Mouse (Mus musculus) MEL (cell line): ENCODE results near the gene Grin2b. TPM values are rescaled to one million over a fixed set of nuclear protein-coding genes. Genes with fewer than 3 reads are reported as not detected.

Source experiments
- DNase-seq: peaks from one replicate; pipeline ENCODE4 v3.0.0; 2011; ENCODE audit warnings: low read depth, low spot score
- H3K27ac ChIP-seq: 2 replicates; pipeline ENCODE4 v1.5.1; 2012; ENCODE audit warnings: low read depth, mild to moderate bottlenecking, control low read depth, low read length, moderate library complexity; ENCODE audit not compliant: control insufficient read depth
- H3K27me3 ChIP-seq, 2 experiments: fragments of 150-350 bp in 1 of 2; sonication (generic) in 1 of 2; 2 replicates each; pipeline ENCODE4 v1.6.1; 2012; ENCODE audit warnings: low read length in 2 of 2, mild to moderate bottlenecking in 2 of 2, improper control_type of control experiment in 1 of 2, moderate library complexity in 1 of 2; ENCODE audit not compliant: insufficient read depth in 2 of 2, control insufficient read depth in 1 of 2
- H3K36me3 ChIP-seq, 2 experiments: 2 replicates each; pipeline ENCODE4 v1.6.1; 2012 to 2014; ENCODE audit warnings: low read length in 2 of 2, improper control_type of control experiment in 1 of 2, inconsistent platforms in 1 of 2, mild to moderate bottlenecking in 1 of 2; ENCODE audit not compliant: insufficient read depth in 2 of 2, control insufficient read depth in 1 of 2
- H3K4me1 ChIP-seq, 2 experiments: fragments of 150-350 bp in 1 of 2; sonication (generic) in 1 of 2; 2 replicates each; pipeline ENCODE4 v1.6.1; 2012; ENCODE audit warnings: low read length in 2 of 2, improper control_type of control experiment in 1 of 2, mild to moderate bottlenecking in 1 of 2; ENCODE audit not compliant: insufficient read depth in 2 of 2, control insufficient read depth in 1 of 2
- H3K4me3 ChIP-seq, 2 experiments: fragments of 150-350 bp in 1 of 2; sonication (generic) in 1 of 2; 2 replicates each; pipeline ENCODE4 v1.5.1; 2012; ENCODE audit warnings: low read depth in 2 of 2, low read length in 2 of 2, mild to moderate bottlenecking in 2 of 2, moderate library complexity in 2 of 2, control low read depth in 1 of 2, improper control_type of control experiment in 1 of 2; ENCODE audit not compliant: control insufficient read depth in 1 of 2, insufficient read depth in 1 of 2
- H3K79me2 ChIP-seq: 2 replicates; pipeline ENCODE4 v1.6.1; 2012; ENCODE audit warnings: mild to moderate bottlenecking, low read length, moderate library complexity; ENCODE audit not compliant: control insufficient read depth, poor library complexity, insufficient read depth
- H3K9ac ChIP-seq: 2 replicates; pipeline ENCODE4 v1.6.1; 2012; ENCODE audit warnings: low read depth, mild to moderate bottlenecking, control low read depth, low read length, moderate library complexity; ENCODE audit not compliant: control insufficient read depth, poor library complexity, severe bottlenecking
- H3K9me3 ChIP-seq: fragments of 150-350 bp; sonication (generic); replicated peaks from 2 replicates; pipeline ENCODE4 v1.6.1; 2012; ENCODE audit warnings: mild to moderate bottlenecking, low read length, improper control_type of control experiment, moderate library complexity; ENCODE audit not compliant: insufficient read depth
- BHLHE40 ChIP-seq: IDR thresholded peaks from 2 replicates; pipeline ENCODE4 v1.6.1; 2012; ENCODE audit warnings: low read depth, mild to moderate bottlenecking, inconsistent platforms, low read length, improper control_type of control experiment, borderline replicate concordance
- CHD2 ChIP-seq: IDR thresholded peaks from 2 replicates; pipeline ENCODE4 v1.6.1; 2011; ENCODE audit warnings: low read length, improper control_type of control experiment
- EP300 ChIP-seq, 2 experiments: IDR thresholded peaks; 2 replicates each; pipeline ENCODE4 v1.6.1; 2011; ENCODE audit warnings: improper control_type of control experiment in 2 of 2, low read length in 2 of 2, low read depth in 1 of 2, mild to moderate bottlenecking in 1 of 2
- HCFC1 ChIP-seq: IDR thresholded peaks from 2 replicates; pipeline ENCODE4 v1.6.1; 2012; ENCODE audit warnings: low read depth, mild to moderate bottlenecking, inconsistent platforms, low read length, improper control_type of control experiment, moderate library complexity
- KAT2A ChIP-seq: conservative IDR thresholded peaks from 2 replicates; pipeline ENCODE4 v1.6.1; 2012; ENCODE audit warnings: low read depth, low read length, improper control_type of control experiment, inconsistent platforms
- MAX ChIP-seq: IDR thresholded peaks from 2 replicates; pipeline ENCODE4 v1.6.1; 2011; ENCODE audit warnings: low read length, improper control_type of control experiment
- MXI1 ChIP-seq: IDR thresholded peaks from 2 replicates; pipeline ENCODE4 v1.6.1; 2011; ENCODE audit warnings: mild to moderate bottlenecking, low read depth, low read length, improper control_type of control experiment
- POLR2A ChIP-seq, 2 experiments: IDR thresholded peaks; 2 replicates each; pipeline ENCODE4 v1.6.1; 2011 to 2012; ENCODE audit warnings: low read length in 2 of 2, mild to moderate bottlenecking in 2 of 2, control low read depth in 1 of 2, improper control_type of control experiment in 1 of 2, low read depth in 1 of 2, moderate library complexity in 1 of 2; ENCODE audit not compliant: control insufficient read depth in 1 of 2, insufficient read depth in 1 of 2, poor library complexity in 1 of 2
- POLR2AphosphoS5 ChIP-seq: IDR thresholded peaks from 2 replicates; pipeline ENCODE4 v1.6.1; 2012; ENCODE audit warnings: low read depth, borderline replicate concordance, mild to moderate bottlenecking, inconsistent platforms, low read length, moderate library complexity, mixed read lengths
- RCOR1 ChIP-seq: IDR thresholded peaks from 2 replicates; pipeline ENCODE4 v1.6.1; 2012; ENCODE audit warnings: low read depth, mild to moderate bottlenecking, inconsistent platforms, low read length, improper control_type of control experiment
- SIN3A ChIP-seq: IDR thresholded peaks from 2 replicates; pipeline ENCODE4 v1.6.1; 2012; ENCODE audit warnings: low read length, improper control_type of control experiment, inconsistent platforms
- TAL1 ChIP-seq: IDR thresholded peaks from 2 replicates; pipeline ENCODE4 v1.6.1; 2012; ENCODE audit warnings: mild to moderate bottlenecking, inconsistent platforms, low read length, moderate library complexity, mixed read lengths
- ZC3H11A ChIP-seq: IDR thresholded peaks from 2 replicates; pipeline ENCODE4 v1.6.1; 2012; ENCODE audit warnings: low read depth, mild to moderate bottlenecking, inconsistent platforms, low read length, improper control_type of control experiment
- ZNF384 ChIP-seq: IDR thresholded peaks from 2 replicates; pipeline ENCODE4 v1.6.1; 2012; ENCODE audit warnings: low read depth, mild to moderate bottlenecking, inconsistent platforms, low read length, improper control_type of control experiment
- polyA plus RNA-seq, 2 experiments: library from polyadenylated mRNA; stranded (reverse) in 1 of 2; unstranded in 1 of 2; fragments of >175 nt in 1 of 2; fragments of >200 nt in 1 of 2; gene quantifications; 2 replicates each; pipeline versions ENCODE4 v1.2.1 to v1.2.4; 2012; ENCODE audit warnings: low replicate concordance in 2 of 2, low read depth in 1 of 2; ENCODE audit not compliant: insufficient read length in 2 of 2, insufficient read depth in 1 of 2, missing spikeins in 1 of 2
- total RNA-seq: library from RNA; depleted of rRNA; stranded (reverse); fragments of 300-350 nt; gene quantifications from 2 replicates; pipeline ENCODE4 v1.2.3, GENCODE M21; 2012

Gene Grin2b
- total and polyA plus RNA-seq, 3 experiments = not detected

GRCm38 (mm10) chr6:135797371-135798033, 375.8 kb downstream of the Grin2b start:
- H3K4me1 ChIP-seq = no peaks in the 10 kb centered on the region
- no peaks in the 10 kb centered on the region for H3K9me3 ChIP-seq
- H3K79me2 ChIP-seq = no peaks in the 10 kb centered on the region
- no peak overlapping the region for H3K4me3 ChIP-seq
- no peak for DNase-seq
- no peaks in the 10 kb centered on the region for H3K27me3 ChIP-seq
- TF ChIP-seq EP300 (IDR thresholded peaks at IDR 0.05; ENCODE audit: low read depth in 1 of 2, low read length in 2 of 2) = no peak
- no peak overlapping the region for H3K9ac ChIP-seq
- no peaks in the 10 kb centered on the region for H3K36me3 ChIP-seq
- H3K27ac ChIP-seq = no peak overlapping the region

GRCm38 (mm10) chr6:135796911-135797310, 376.4 kb downstream of the Grin2b start:
- Histone ChIP-seq H3K9me3 (no peaks in the 10 kb centered on the region), H3K4me3 (no peak overlapping the region), H3K4me1 (no peaks in the 10 kb centered on the region), H3K9ac (no peak overlapping the region), H3K27me3 (no peaks in the 10 kb centered on the region), H3K27ac (no peak overlapping the region), H3K36me3 (no peaks in the 10 kb centered on the region), H3K79me2 (no peaks in the 10 kb centered on the region)
- DNase-seq = no peak
- TF ChIP-seq BHLHE40 (no peak), MXI1 (no peak), KAT2A (no peak)

- H3K27ac ChIP-seq = no peak overlapping the region
- no peaks in the 10 kb centered on the region for H3K9me3 ChIP-seq
These were observed 381.9 kb downstream of the Grin2b start for GRCm38 (mm10) chr6:135791412-135791811.

GRCm38 (mm10) chr6:135789603-135790170, 383.6 kb downstream of the Grin2b start:
- no peak for DNase-seq
- TF ChIP-seq SIN3A (no peak), POLR2AphosphoS5 (no peak), TAL1 (no peak)
- Histone ChIP-seq H3K27me3 (no peaks in the 10 kb centered on the region), H3K27ac (no peak overlapping the region), H3K9me3 (no peaks in the 10 kb centered on the region), H3K4me1 (no peaks in the 10 kb centered on the region), H3K4me3 (no peak overlapping the region), H3K79me2 (no peaks in the 10 kb centered on the region), H3K9ac (no peak overlapping the region), H3K36me3 (no peaks in the 10 kb centered on the region)

More at GRCm38 (mm10) chr6:135791412-135791811, 381.9 kb downstream of the Grin2b start:
- no peaks in the 10 kb centered on the region for H3K79me2 ChIP-seq
- no peaks in the 10 kb centered on the region for H3K36me3 ChIP-seq
- TF ChIP-seq CHD2 (no peak), ZC3H11A (no peak), TAL1 (no peak), POLR2A (IDR thresholded peaks at IDR 0.05; ENCODE audit: control insufficient read depth in 1 of 2, insufficient read depth in 1 of 2, low read depth in 1 of 2, low read length in 2 of 2, poor library complexity in 1 of 2) (no peak), RCOR1 (no peak), HCFC1 (no peak), MAX (no peak), ZNF384 (no peak)
- no peak for DNase-seq
- H3K4me1 ChIP-seq = no peaks in the 10 kb centered on the region
- no peaks in the 10 kb centered on the region for H3K27me3 ChIP-seq
- H3K9ac ChIP-seq = no peak overlapping the region
- H3K4me3 ChIP-seq = no peak overlapping the region
